Mouse (Mus musculus) hindbrain, embryonic 15.5 days (tissue): ENCODE measurements at regions not wholly inside any gene's neighbourhood (a gene's known extent, or its start where the extent isn't known, plus 50 kb on each side); places are given as distances from the start of the nearest gene placed in this dataset.

Experiments
- ATAC-seq: fragments of 200-750 bp; cut with Nextera tagmentation; 2 replicates; pipeline ENCODE4 v1.8.0; 2017; ENCODE audit warnings: low read depth, moderate number of reproducible peaks, moderate TSS enrichment; ENCODE audit not compliant: low FRiP score
- H3K27ac ChIP-seq: fragments of 300-500 bp; sonication (generic); replicated peaks from 2 replicates; pipeline ENCODE4 v1.5.1; 2015; ENCODE audit warnings: mild to moderate bottlenecking, inconsistent platforms
- H3K27me3 ChIP-seq: fragments of 300-500 bp; sonication (generic); 2 replicates; pipeline ENCODE4 v1.6.1; 2015; ENCODE audit warnings: control low read depth, inconsistent platforms
- H3K36me3 ChIP-seq: fragments of 300-500 bp; sonication (generic); 2 replicates; pipeline ENCODE4 v1.6.1; 2015; ENCODE audit warnings: control low read depth, inconsistent platforms
- H3K4me1 ChIP-seq: fragments of 300-500 bp; sonication (generic); replicated peaks from 2 replicates; pipeline ENCODE4 v1.6.1; 2015; ENCODE audit warnings: control low read depth, inconsistent platforms
- H3K4me2 ChIP-seq: fragments of 300-500 bp; sonication (generic); 2 replicates; pipeline ENCODE4 v1.6.1; 2015; ENCODE audit warnings: moderate library complexity, mild to moderate bottlenecking, inconsistent platforms
- H3K4me3 ChIP-seq: fragments of 300-500 bp; sonication (generic); 2 replicates; pipeline ENCODE4 v1.5.1; 2015; ENCODE audit warnings: mild to moderate bottlenecking, inconsistent platforms
- H3K9ac ChIP-seq: fragments of 300-500 bp; sonication (generic); 2 replicates; pipeline ENCODE4 v1.6.1; 2015; ENCODE audit warnings: inconsistent platforms
- H3K9me3 ChIP-seq: fragments of 300-500 bp; sonication (generic); 2 replicates; pipeline ENCODE4 v1.6.1; 2016; ENCODE audit warnings: control low read depth, inconsistent platforms
- WGBS: fragments of 180-500 bp; shearing (Covaris S2); methylation state at CpG from one replicate; pipeline ENCODE4 v1.1.7; 2015; 5-methylcytosine and 5-hydroxymethylcytosine counted together

- H3K36me3 ChIP-seq = no peaks in the 10 kb centered on the region
- H3K4me2 ChIP-seq = peak overlapping the region; percentile 78
- H3K9me3 ChIP-seq = no peaks in the 10 kb centered on the region
- H3K4me3 ChIP-seq = peak overlapping the region; percentile 77
- ATAC-seq = no peak
- H3K9ac ChIP-seq = peak overlapping the region; percentile 84
- H3K4me1 ChIP-seq = no peaks in the 10 kb centered on the region
- H3K27me3 ChIP-seq = no peaks in the 10 kb centered on the region
- WGBS = under 1% methylated on average over 11 of the region's 11 CpGs
- H3K27ac ChIP-seq = peak overlapping the region; percentile 100
These were observed 221.2 kb downstream of the Mef2c start for GRCm38 (mm10) chr13:83724995-83725394.

GRCm38 (mm10) chr13:83725831-83726230 is 222.0 kb downstream of the Mef2c start:
- Histone ChIP-seq H3K4me1 (no peaks in the 10 kb centered on the region), H3K27me3 (no peaks in the 10 kb centered on the region), H3K36me3 (no peaks in the 10 kb centered on the region), H3K9me3 (no peaks in the 10 kb centered on the region), H3K4me2 (peak overlapping the region; percentile 78), H3K4me3 (peak overlapping the region; percentile 77), H3K27ac (peak overlapping the region; percentile 100), H3K9ac (peak overlapping the region; percentile 84)
- ATAC-seq = no peak
- 2% methylated on average over 13 of the region's 13 CpGs for WGBS

GRCm38 (mm10) chr13:83726346-83726975 is 222.6 kb downstream of the Mef2c start:
- peak overlapping the region; percentile 100 for H3K27ac ChIP-seq
- H3K4me2 ChIP-seq = peak overlapping the region; percentile 78
- no peaks in the 10 kb centered on the region for H3K36me3 ChIP-seq
- no peaks in the 10 kb centered on the region for H3K27me3 ChIP-seq
- no peaks in the 10 kb centered on the region for H3K4me1 ChIP-seq
- H3K9ac ChIP-seq = peak overlapping the region; percentile 84
- no peaks in the 10 kb centered on the region for H3K9me3 ChIP-seq
- ATAC-seq = no peak
- H3K4me3 ChIP-seq = peak overlapping the region; percentile 77
- WGBS = 1% methylated on average over 13 of the region's 13 CpGs

- Histone ChIP-seq H3K36me3 (no peaks in the 10 kb centered on the region), H3K4me3 (peak overlapping the region; percentile 77), H3K4me2 (peak overlapping the region; percentile 78), H3K9ac (peak overlapping the region; percentile 84), H3K27ac (peak overlapping the region; percentile 100), H3K27me3 (no peaks in the 10 kb centered on the region), H3K9me3 (no peaks in the 10 kb centered on the region), H3K4me1 (no peaks in the 10 kb centered on the region)
- peak; percentile 70 for ATAC-seq
- WGBS = 1% methylated on average over 36 of the region's 38 CpGs
These were observed 223.4 kb downstream of the Mef2c start for GRCm38 (mm10) chr13:83727051-83727765.

GRCm38 (mm10) chr13:83727766-83728395 is 224.0 kb downstream of the Mef2c start:
- no peaks in the 10 kb centered on the region for H3K27me3 ChIP-seq
- H3K4me3 ChIP-seq = peak overlapping the region; percentile 77
- H3K27ac ChIP-seq = peak overlapping the region; percentile 100
- H3K4me2 ChIP-seq = peak overlapping the region; percentile 78
- H3K9me3 ChIP-seq = no peaks in the 10 kb centered on the region
- H3K9ac ChIP-seq = peak overlapping the region; percentile 84
- WGBS = 4% methylated on average over 9 of the region's 9 CpGs
- H3K36me3 ChIP-seq = no peaks in the 10 kb centered on the region
- no peaks in the 10 kb centered on the region for H3K4me1 ChIP-seq
- ATAC-seq = no peak

- no peaks in the 10 kb centered on the region for H3K9me3 ChIP-seq
- no peak for ATAC-seq
- H3K36me3 ChIP-seq = no peaks in the 10 kb centered on the region
- H3K4me1 ChIP-seq = no peaks in the 10 kb centered on the region
- 3% methylated on average over 5 of the region's 5 CpGs for WGBS
- peak overlapping the region; percentile 77 for H3K4me3 ChIP-seq
- peak overlapping the region; percentile 78 for H3K4me2 ChIP-seq
- peak overlapping the region; percentile 100 for H3K27ac ChIP-seq
- peak overlapping the region; percentile 84 for H3K9ac ChIP-seq
- no peaks in the 10 kb centered on the region for H3K27me3 ChIP-seq
These were observed 224.7 kb downstream of the Mef2c start for GRCm38 (mm10) chr13:83728421-83729010.

- H3K9me3 ChIP-seq = no peaks in the 10 kb centered on the region
- no peaks in the 10 kb centered on the region for H3K36me3 ChIP-seq
- ATAC-seq = peak; percentile 31
- H3K4me2 ChIP-seq = peak overlapping the region; percentile 78
- no peaks in the 10 kb centered on the region for H3K27me3 ChIP-seq
- peak overlapping the region; percentile 99 for H3K9ac ChIP-seq
- H3K4me3 ChIP-seq = peak overlapping the region; percentile 77
- WGBS = under 1% methylated on average over 31 of the region's 33 CpGs
- no peaks in the 10 kb centered on the region for H3K4me1 ChIP-seq
- peak overlapping the region; percentile 100 for H3K27ac ChIP-seq
These were observed 225.6 kb downstream of the Mef2c start for GRCm38 (mm10) chr13:83729331-83730009.

GRCm38 (mm10) chr13:83730155-83730712 is 226.4 kb downstream of the Mef2c start:
- H3K27me3 ChIP-seq = no peaks in the 10 kb centered on the region
- peak overlapping the region; percentile 77 for H3K4me3 ChIP-seq
- peak overlapping the region; percentile 99 for H3K9ac ChIP-seq
- H3K4me1 ChIP-seq = no peaks in the 10 kb centered on the region
- 0% methylated on average over 16 of the region's 16 CpGs for WGBS
- peak; percentile 1; the same call in 1 of the 2 replicates for ATAC-seq
- no peaks in the 10 kb centered on the region for H3K9me3 ChIP-seq
- peak overlapping the region; percentile 100 for H3K27ac ChIP-seq
- no peaks in the 10 kb centered on the region for H3K36me3 ChIP-seq
- H3K4me2 ChIP-seq = peak overlapping the region; percentile 78

GRCm38 (mm10) chr13:83730713-83731480 is 227.1 kb downstream of the Mef2c start:
- Histone ChIP-seq H3K27me3 (no peaks in the 10 kb centered on the region), H3K9ac (peak overlapping the region; percentile 99), H3K27ac (peak overlapping the region; percentile 100), H3K9me3 (no peaks in the 10 kb centered on the region), H3K4me3 (peak overlapping the region; percentile 77), H3K4me1 (no peaks in the 10 kb centered on the region), H3K4me2 (peak overlapping the region; percentile 78), H3K36me3 (no peaks in the 10 kb centered on the region)
- ATAC-seq = peak; percentile 81
- under 1% methylated on average over 78 of the region's 91 CpGs for WGBS

- H3K9ac ChIP-seq = peak overlapping the region; percentile 99
- peak overlapping the region; percentile 78 for H3K4me2 ChIP-seq
- H3K36me3 ChIP-seq = no peaks in the 10 kb centered on the region
- no peaks in the 10 kb centered on the region for H3K4me1 ChIP-seq
- H3K27ac ChIP-seq = peak overlapping the region; percentile 100
- no peak for ATAC-seq
- H3K9me3 ChIP-seq = no peaks in the 10 kb centered on the region
- no peaks in the 10 kb centered on the region for H3K27me3 ChIP-seq
- WGBS = under 1% methylated on average over 9 of the region's 10 CpGs
- peak overlapping the region; percentile 77 for H3K4me3 ChIP-seq
These were observed 227.7 kb downstream of the Mef2c start for GRCm38 (mm10) chr13:83731481-83732006.
